Mouse (Mus musculus): ENCODE measurements at regions not wholly inside any gene's neighbourhood (a gene's known extent, or its start where the extent isn't known, plus 50 kb on each side); places are given as distances from the start of the nearest gene placed in this dataset.
"Not testable (repeated sequence)": the region's sequence is repeated elsewhere in the genome, so short reads cannot be mapped to it uniquely, and the experiment has no call there.

- no peak for DNase-seq (ENCODE audit: low spot score in 2 of 2)
Observed at GRCm38 (mm10) chr1:185937026-185937425, 180.1 kb downstream of the Lyplal1 start.

- DNase-seq (ENCODE audit: low spot score in 2 of 2) = no peak
Observed at GRCm38 (mm10) chr1:185939914-185940313, 177.2 kb downstream of the Lyplal1 start.

- DNase-seq (ENCODE audit: low spot score in 2 of 2) = no peak
Observed at GRCm38 (mm10) chr1:185940511-185940910, 176.6 kb downstream of the Lyplal1 start.

GRCm38 (mm10) chr1:185951163-185951562, 165.9 kb downstream of the Lyplal1 start:
- DNase-seq (ENCODE audit: low spot score in 2 of 2) = no peak

- DNase-seq (ENCODE audit: low spot score in 2 of 2) = not testable (repeated sequence)
Observed at GRCm38 (mm10) chr1:185955821-185956220, 161.3 kb downstream of the Lyplal1 start.

- no peak for DNase-seq (ENCODE audit: low spot score in 2 of 2)
Observed at GRCm38 (mm10) chr1:185957557-185957956, 159.6 kb downstream of the Lyplal1 start.

GRCm38 (mm10) chr1:185958276-185958675, 158.8 kb downstream of the Lyplal1 start:
- DNase-seq (ENCODE audit: low spot score in 2 of 2) = no peak

- no peak for DNase-seq (ENCODE audit: low spot score in 2 of 2)
Observed at GRCm38 (mm10) chr1:185962606-185963005, 154.5 kb downstream of the Lyplal1 start.

GRCm38 (mm10) chr1:185963773-185964172, 153.3 kb downstream of the Lyplal1 start:
- DNase-seq (ENCODE audit: low spot score in 2 of 2) = no peak

GRCm38 (mm10) chr1:185964426-185964825, 152.7 kb downstream of the Lyplal1 start:
- DNase-seq (ENCODE audit: low spot score in 2 of 2) = no peak

- DNase-seq (ENCODE audit: low spot score in 2 of 2) = no peak
Observed at GRCm38 (mm10) chr1:185967227-185967626, 149.9 kb downstream of the Lyplal1 start.

GRCm38 (mm10) chr1:185967816-185968215, 149.3 kb downstream of the Lyplal1 start:
- DNase-seq (ENCODE audit: low spot score in 2 of 2) = no peak

GRCm38 (mm10) chr1:185968642-185969041, 148.5 kb downstream of the Lyplal1 start:
- DNase-seq (ENCODE audit: low spot score in 2 of 2) = no peak

- DNase-seq (ENCODE audit: low spot score in 2 of 2) = peak in 1 of 2 experiments; percentile 7
Observed at GRCm38 (mm10) chr1:185969231-185969630, 147.9 kb downstream of the Lyplal1 start.

GRCm38 (mm10) chr1:185977075-185977474, 140.0 kb downstream of the Lyplal1 start:
- no peak for DNase-seq (ENCODE audit: low spot score in 2 of 2)

- DNase-seq (ENCODE audit: low spot score in 2 of 2) = no peak
Observed at GRCm38 (mm10) chr1:185989432-185989831, 127.7 kb downstream of the Lyplal1 start.

- DNase-seq (ENCODE audit: low spot score in 2 of 2) = not testable (repeated sequence)
Observed at GRCm38 (mm10) chr1:186000066-186000465, 117.0 kb downstream of the Lyplal1 start.

GRCm38 (mm10) chr1:186013413-186013812, 103.7 kb downstream of the Lyplal1 start:
- DNase-seq (ENCODE audit: low spot score in 2 of 2) = no peak

- no peak for DNase-seq (ENCODE audit: low spot score in 2 of 2)
Observed at GRCm38 (mm10) chr1:186014166-186014565, 102.9 kb downstream of the Lyplal1 start.

- DNase-seq (ENCODE audit: low spot score in 2 of 2) = no peak
Observed at GRCm38 (mm10) chr1:186015831-186016561, 101.1 kb downstream of the Lyplal1 start.

- no peak for DNase-seq (ENCODE audit: low spot score in 2 of 2)
Observed at GRCm38 (mm10) chr1:186017547-186017946, 99.6 kb downstream of the Lyplal1 start.

GRCm38 (mm10) chr1:186019511-186019910, 97.6 kb downstream of the Lyplal1 start:
- DNase-seq (ENCODE audit: low spot score in 2 of 2) = no peak

- no peak for DNase-seq (ENCODE audit: low spot score in 2 of 2)
Observed at GRCm38 (mm10) chr1:186031951-186032350, 85.2 kb downstream of the Lyplal1 start.

- DNase-seq (ENCODE audit: low spot score in 2 of 2) = no peak
Observed at GRCm38 (mm10) chr1:186034443-186034842, 82.7 kb downstream of the Lyplal1 start.

All from urinary bladder, postnatal 36 days (tissue).